Mouse (Mus musculus): Measurements from ENCODE around the gene Ap3d1. TPM values are rescaled to one million over a fixed set of nuclear protein-coding genes. Genes with fewer than 3 reads are reported as not detected.
A peak's percentile ranks its signal among the peaks of the same experiment; 100 is the strongest.

The Ap3d1 gene
- polyA plus RNA-seq, 1 experiment from 2014 or later, result 106 TPM

DNA sequence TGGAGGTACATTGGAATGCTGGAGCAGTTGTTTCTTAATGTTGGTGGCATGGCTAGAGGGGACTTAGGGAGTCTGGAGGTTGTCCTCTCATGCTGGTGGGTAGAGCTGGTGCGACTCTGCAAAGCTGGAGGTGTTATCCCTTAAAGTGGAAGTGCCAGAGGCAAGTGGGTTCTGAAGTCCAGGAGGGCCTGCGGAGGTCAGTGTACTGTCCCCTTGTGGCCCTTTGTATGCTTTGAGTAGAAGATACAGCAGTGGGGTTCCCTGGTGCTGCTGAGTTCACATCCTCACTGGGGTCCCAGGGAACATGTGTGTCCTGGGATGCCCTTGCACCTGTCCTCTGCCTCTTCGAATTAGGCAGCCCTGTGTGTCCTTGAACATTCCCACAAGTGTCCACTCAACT lies 14.0 kb upstream of the Ap3d1 start:
- no peak for ATAC-seq (ENCODE audit: low read depth)
- H3K4me1 ChIP-seq (replicated peaks), result peaks cover 73% of the 10 kb centered on the region

DNA sequence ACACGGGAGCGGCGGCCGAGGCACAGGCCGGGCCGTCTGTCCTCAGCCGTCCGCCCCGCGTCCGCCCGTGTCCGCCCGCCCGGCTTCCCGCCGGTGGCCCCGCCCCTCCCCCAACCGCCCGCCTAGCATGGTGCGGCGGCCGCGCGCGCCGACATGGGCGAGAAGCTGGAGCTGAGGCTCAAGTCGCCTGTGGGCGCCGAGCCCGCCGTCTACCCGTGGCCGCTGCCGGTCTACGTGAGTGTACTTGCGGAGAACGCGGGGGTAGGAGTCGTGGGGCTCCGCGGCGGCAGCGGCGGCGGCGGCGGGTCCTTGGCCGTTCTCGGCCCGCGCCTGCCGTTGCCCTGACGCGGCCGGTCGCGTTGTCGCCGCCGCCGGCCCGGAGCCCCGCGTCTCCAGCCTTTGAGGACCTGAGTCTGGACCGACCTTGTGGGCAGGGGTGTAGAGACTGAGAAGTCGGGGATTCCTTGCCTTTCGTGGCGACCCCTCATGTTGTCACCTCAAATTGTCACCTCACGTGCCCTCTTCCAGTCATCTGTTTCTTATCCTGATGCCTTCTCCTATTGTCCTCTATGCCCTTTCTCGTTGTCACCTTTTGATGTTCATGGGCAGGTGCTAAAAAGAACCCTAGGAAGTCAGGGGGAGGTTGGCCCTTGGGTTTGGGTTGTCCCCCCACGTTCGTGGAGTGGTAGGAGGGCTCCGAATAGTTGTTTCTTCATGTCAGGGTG lies 13.4 kb upstream of the Ap3d1 start:
- Histone ChIP-seq H3K4me3 (peak overlapping the region; percentile 57), H3K9ac (peak overlapping the region; percentile 86), H3K4me1 (replicated peaks) (peaks cover 67% of the 10 kb centered on the region), H3K27ac (replicated peaks) (peak overlapping the region; percentile 89), H3K36me3 (no peaks in the 10 kb centered on the region), H3K4me2 (peak overlapping the region; percentile 99), H3K9me3 (no peaks in the 10 kb centered on the region), H3K27me3 (no peaks in the 10 kb centered on the region)
- ATAC-seq (ENCODE audit: low read depth), result peak; percentile 47
- under 1% methylated on average over 65 of the region's 75 CpGs for WGBS

More for the DNA sequence above, 14.0 kb upstream of the Ap3d1 start:
- no peaks in the 10 kb centered on the region for H3K36me3 ChIP-seq
- peak overlapping the region; percentile 57 for H3K4me3 ChIP-seq
- H3K9me3 ChIP-seq, result no peaks in the 10 kb centered on the region
- 24% methylated on average over 3 of the region's 3 CpGs for WGBS
- H3K4me2 ChIP-seq, result peak overlapping the region; percentile 99
- no peaks in the 10 kb centered on the region for H3K27me3 ChIP-seq
- H3K9ac ChIP-seq, result peak overlapping the region; percentile 86
- H3K27ac ChIP-seq (replicated peaks), result no peak overlapping the region

DNA sequence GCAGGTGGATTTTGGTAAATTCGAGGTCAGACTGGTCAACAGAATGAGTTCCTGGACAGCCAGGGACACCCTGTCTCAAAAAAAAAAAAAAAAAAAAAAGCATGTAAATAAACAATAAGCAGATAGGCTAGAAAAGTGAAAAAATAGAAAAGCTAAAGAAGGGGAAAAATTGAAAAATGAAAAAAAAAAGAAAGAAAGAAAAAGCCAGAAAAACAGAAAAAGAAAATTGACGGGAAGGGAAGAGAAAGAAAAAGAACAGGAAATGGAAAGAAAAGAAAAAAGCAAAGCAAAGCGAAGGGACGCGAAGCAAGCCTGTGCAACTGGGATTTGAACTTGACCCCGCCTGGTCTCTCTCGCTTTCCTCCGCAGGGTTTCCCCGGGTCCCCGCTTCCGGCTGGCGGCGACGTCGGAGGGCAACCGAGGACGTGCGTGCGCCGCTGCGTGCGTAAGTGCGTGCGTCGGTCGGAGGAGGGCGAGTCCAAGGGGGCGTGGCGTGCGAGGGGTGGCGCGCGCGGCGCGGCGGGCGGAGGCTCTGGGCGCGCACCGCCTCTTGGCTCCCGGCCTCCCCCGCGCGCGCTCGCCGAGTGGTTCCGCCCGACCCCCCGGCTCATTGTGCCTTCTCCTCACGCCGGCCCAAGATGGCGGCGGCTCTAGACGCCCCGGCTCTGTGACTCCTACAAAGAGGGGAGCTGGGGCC lies 12.7 kb upstream of the Ap3d1 start, which contains the start of gene Dot1l:
Gene Dot1l, plus strand, starts transcription at position 613 of the 697 bp plus-strand sequence.
- Histone ChIP-seq H3K9me3 (no peaks in the 10 kb centered on the region), H3K4me1 (replicated peaks) (peaks cover 60% of the 10 kb centered on the region), H3K4me3 (peak within 1 kb of the TSS; percentile 57), H3K36me3 (no peaks in the 10 kb centered on the region), H3K4me2 (peak within 1 kb of the TSS; percentile 99), H3K27ac (replicated peaks) (peak within 1 kb of the TSS; percentile 89), H3K27me3 (no peaks in the 10 kb centered on the region), H3K9ac (peak within 1 kb of the TSS; percentile 86)
- ATAC-seq (ENCODE audit: low read depth), result peak; percentile 90
- 2% methylated on average over 56 of the region's 57 CpGs for WGBS

DNA sequence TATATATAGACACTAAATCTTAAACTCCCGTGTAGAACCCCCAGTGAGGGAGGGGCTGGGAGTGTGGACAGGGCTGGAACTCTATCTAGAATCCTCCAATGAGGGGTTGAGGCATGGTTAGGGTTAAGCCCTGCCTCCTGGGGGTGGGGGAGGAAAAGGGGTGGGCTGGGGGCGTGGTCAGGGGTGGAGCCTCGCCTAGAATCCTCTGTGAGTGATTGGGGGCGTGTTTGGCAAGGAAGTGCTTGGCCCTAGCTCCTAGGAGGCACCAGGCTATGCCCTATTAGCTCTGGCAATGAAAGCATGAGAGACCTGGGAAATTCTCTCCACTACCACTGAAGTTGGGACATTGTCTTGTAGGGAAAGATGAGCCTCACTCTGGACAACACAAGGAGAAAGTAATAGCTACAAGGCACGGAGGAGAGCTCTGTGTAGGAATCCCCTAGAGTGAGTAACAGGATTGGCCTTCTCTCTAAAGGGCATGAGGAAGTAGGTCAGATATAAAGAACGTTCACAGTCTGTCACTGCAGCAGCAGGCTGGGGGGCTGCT lies 10.1 kb upstream of the Ap3d1 start:
- H3K27me3 ChIP-seq, result no peaks in the 10 kb centered on the region
- H3K4me1 ChIP-seq (replicated peaks), result peaks cover 35% of the 10 kb centered on the region
- no peak; the same call in 1 of the 2 replicates for ATAC-seq (ENCODE audit: low read depth)
- peak overlapping the region; percentile 44 for H3K4me2 ChIP-seq
- WGBS, result 6% methylated on average over 6 of the region's 6 CpGs
- no peaks in the 10 kb centered on the region for H3K36me3 ChIP-seq
- H3K9me3 ChIP-seq, result no peaks in the 10 kb centered on the region
- H3K27ac ChIP-seq (replicated peaks), result 0 out of 2 replicates have a peak overlapping the region, but pooled peaks have one; percentile 42
- H3K9ac ChIP-seq, result no peak overlapping the region
- H3K4me3 ChIP-seq, result peak overlapping the region; percentile 13

- H3K27ac ChIP-seq (replicated peaks), result 0 out of 2 replicates have a peak overlapping the region, but pooled peaks have one; percentile 42
- 14% methylated on average over 16 of the region's 16 CpGs for WGBS
- peak overlapping the region; percentile 44 for H3K4me2 ChIP-seq
- H3K9me3 ChIP-seq, result no peaks in the 10 kb centered on the region
- peaks cover 26% of the 10 kb centered on the region for H3K4me1 ChIP-seq (replicated peaks)
- H3K9ac ChIP-seq, result peak overlapping the region; percentile 48; the same call in 1 of the 2 replicates
- ATAC-seq (ENCODE audit: low read depth), result no peak
- no peaks in the 10 kb centered on the region for H3K36me3 ChIP-seq
- peak overlapping the region; percentile 13 for H3K4me3 ChIP-seq
- peaks cover 4% of the 10 kb centered on the region; the same call in 1 of the 2 replicates for H3K27me3 ChIP-seq
Observed at GRCm38 (mm10) chr10:80751188-80751832, 9.2 kb upstream of the Ap3d1 start.

DNA sequence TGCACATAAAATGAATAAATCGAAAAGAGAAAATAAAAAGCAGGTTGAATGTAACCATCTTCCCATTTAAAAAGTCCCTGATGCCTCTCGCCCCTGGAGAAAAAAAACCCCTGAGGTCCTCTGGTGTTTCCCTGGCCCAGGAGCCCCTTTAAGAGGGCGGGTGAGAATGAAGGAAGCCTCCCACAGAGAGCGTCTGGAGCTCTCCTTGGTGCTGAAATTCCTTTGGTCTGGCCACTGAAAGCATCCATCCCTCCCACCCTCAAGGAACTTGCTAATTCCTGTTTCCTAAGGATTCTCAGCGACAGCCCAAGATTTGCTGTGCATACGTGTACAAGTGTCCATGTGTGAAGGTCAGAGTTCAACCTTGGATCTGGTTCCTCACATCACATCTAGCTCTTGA lies 6.5 kb upstream of the Ap3d1 start:
- WGBS, result 18% methylated on average over 6 of the region's 6 CpGs
- peaks cover 14% of the 10 kb centered on the region for H3K4me1 ChIP-seq (replicated peaks)
- no peak for ATAC-seq (ENCODE audit: low read depth)
- 0 out of 2 replicates have a peak overlapping the region, but pooled peaks have one; percentile 3 for H3K9ac ChIP-seq
- peaks cover 7% of the 10 kb centered on the region; the same call in 1 of the 2 replicates for H3K27me3 ChIP-seq
- H3K36me3 ChIP-seq, result no peaks in the 10 kb centered on the region
- no peak overlapping the region for H3K27ac ChIP-seq (replicated peaks)
- H3K4me3 ChIP-seq, result no peak overlapping the region
- no peaks in the 10 kb centered on the region for H3K9me3 ChIP-seq
- H3K4me2 ChIP-seq, result no peak overlapping the region

GRCm38 (mm10) chr10:80747410-80747809 lies 5.3 kb upstream of the Ap3d1 start:
- H3K4me1 ChIP-seq (replicated peaks), result peaks cover 17% of the 10 kb centered on the region
- no peak overlapping the region for H3K9ac ChIP-seq
- H3K36me3 ChIP-seq, result no peaks in the 10 kb centered on the region
- no peaks in the 10 kb centered on the region for H3K9me3 ChIP-seq
- no peak overlapping the region for H3K4me3 ChIP-seq
- no peak overlapping the region for H3K4me2 ChIP-seq
- peaks cover 7% of the 10 kb centered on the region; the same call in 1 of the 2 replicates for H3K27me3 ChIP-seq
- no peak overlapping the region for H3K27ac ChIP-seq (replicated peaks)
- 16% methylated on average over 3 of the region's 3 CpGs for WGBS
- ATAC-seq (ENCODE audit: low read depth), result no peak

DNA sequence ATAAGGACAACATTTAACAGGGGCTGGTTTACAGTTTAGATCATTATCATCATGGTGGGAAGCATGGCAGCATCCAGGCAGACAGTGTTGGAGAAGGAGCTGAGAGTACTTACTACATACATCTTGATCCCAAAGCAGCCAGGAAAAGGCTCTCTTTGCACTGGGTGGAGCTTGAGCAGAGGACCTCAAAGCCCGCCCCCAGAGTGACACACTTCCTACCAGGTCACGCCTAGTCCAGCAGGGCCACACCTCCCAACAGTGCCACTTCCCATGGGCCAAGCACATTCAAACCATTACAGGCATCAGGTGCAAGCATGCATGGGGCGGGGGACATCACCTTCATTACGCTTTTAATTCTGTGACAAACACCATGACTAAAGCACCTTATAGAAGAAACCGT lies 2.2 kb upstream of the Ap3d1 start:
- H3K9ac ChIP-seq, result no peak overlapping the region
- H3K4me1 ChIP-seq (replicated peaks), result peaks cover 26% of the 10 kb centered on the region
- H3K27ac ChIP-seq (replicated peaks), result no peak overlapping the region
- no peak overlapping the region for H3K4me3 ChIP-seq
- H3K36me3 ChIP-seq, result no peaks in the 10 kb centered on the region
- no peaks in the 10 kb centered on the region for H3K9me3 ChIP-seq
- ATAC-seq (ENCODE audit: low read depth), result no peak
- 36% methylated on average over 5 of the region's 5 CpGs for WGBS
- H3K4me2 ChIP-seq, result no peak overlapping the region
- H3K27me3 ChIP-seq, result peaks cover 7% of the 10 kb centered on the region; the same call in 1 of the 2 replicates

DNA sequence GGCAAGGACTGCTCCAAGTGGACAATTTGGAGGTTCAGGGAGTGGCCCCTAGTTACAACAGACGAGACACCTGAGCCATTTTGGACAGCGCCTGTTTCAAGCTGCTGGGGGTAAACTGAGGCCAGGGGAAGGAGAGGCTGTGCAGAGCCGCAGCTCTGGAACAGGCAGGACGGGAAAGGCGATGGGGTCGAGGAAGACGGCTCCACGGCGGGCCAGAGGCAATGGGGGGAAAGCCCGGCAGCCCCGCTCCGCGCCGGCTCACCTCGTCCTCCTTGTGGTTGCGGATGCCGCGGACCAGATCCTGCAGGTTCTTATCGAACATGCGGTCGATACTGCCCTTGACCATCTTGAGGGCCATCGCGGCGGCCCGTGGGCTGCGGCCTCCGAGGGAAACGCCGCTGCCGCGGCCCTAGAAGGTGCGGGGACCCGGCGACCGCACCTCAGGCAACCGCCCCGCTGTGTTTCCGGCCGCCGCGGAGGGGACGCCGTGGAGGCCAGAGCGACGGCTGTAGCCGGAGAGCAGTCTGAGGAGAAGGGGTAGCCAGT lies 357 bp downstream of the Ap3d1 start:
- Histone ChIP-seq H3K27me3 (peaks cover 7% of the 10 kb centered on the region; the same call in 1 of the 2 replicates), H3K9me3 (no peaks in the 10 kb centered on the region), H3K36me3 (no peaks in the 10 kb centered on the region; the same call in 1 of the 2 replicates), H3K4me1 (replicated peaks) (peaks cover 47% of the 10 kb centered on the region), H3K4me2 (peak overlapping the region; percentile 100), H3K27ac (replicated peaks) (peak overlapping the region; percentile 84), H3K9ac (peak overlapping the region; percentile 98), H3K4me3 (peak overlapping the region; percentile 99)
- under 1% methylated on average over 41 of the region's 46 CpGs for WGBS
- ATAC-seq (ENCODE audit: low read depth), result peak; percentile 14

DNA sequence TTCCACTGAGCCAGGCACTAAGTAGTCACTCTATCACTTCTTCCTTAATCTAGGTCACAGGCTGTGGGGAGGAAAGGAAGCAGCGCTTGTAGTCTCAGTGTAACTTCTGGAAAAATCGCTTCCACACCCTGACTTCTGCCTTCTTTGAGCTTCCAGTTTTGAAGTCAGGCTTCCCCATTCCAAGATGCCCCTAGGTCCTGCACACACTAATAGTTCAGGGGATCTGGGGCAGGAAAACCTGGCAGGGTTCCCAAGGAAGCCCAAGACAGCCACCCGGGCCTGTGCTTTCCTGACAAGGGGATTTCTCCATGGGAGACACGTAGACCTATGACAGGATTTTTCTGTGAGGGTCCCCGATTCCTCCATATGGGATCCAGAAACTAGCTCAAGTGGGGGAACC lies 918 bp downstream of the Ap3d1 start:
- Histone ChIP-seq H3K9me3 (no peaks in the 10 kb centered on the region), H3K4me1 (replicated peaks) (peaks cover 52% of the 10 kb centered on the region), H3K27me3 (peaks cover 2% of the 10 kb centered on the region; the same call in 1 of the 2 replicates), H3K4me3 (peak overlapping the region; percentile 99), H3K4me2 (peak overlapping the region; percentile 100), H3K9ac (peak overlapping the region; percentile 98), H3K36me3 (no peaks in the 10 kb centered on the region; the same call in 1 of the 2 replicates), H3K27ac (replicated peaks) (peak overlapping the region; percentile 84)
- no peak for ATAC-seq (ENCODE audit: low read depth)
- WGBS, result 31% methylated on average over 5 of the region's 5 CpGs

- Histone ChIP-seq H3K9ac (no peak overlapping the region), H3K27me3 (no peaks in the 10 kb centered on the region), H3K4me3 (no peak overlapping the region), H3K27ac (replicated peaks) (no peak overlapping the region), H3K9me3 (no peaks in the 10 kb centered on the region), H3K36me3 (peaks cover 7% of the 10 kb centered on the region; the same call in 1 of the 2 replicates), H3K4me1 (replicated peaks) (peaks cover 52% of the 10 kb centered on the region), H3K4me2 (no peak overlapping the region)
- WGBS, result 73% methylated on average over 1 of the region's 1 CpGs
- ATAC-seq (ENCODE audit: low read depth), result no peak
Observed at GRCm38 (mm10) chr10:80738657-80739056, 3.4 kb downstream of the Ap3d1 start.

All from neural tube, embryonic 13.5 days (tissue).